Mouse (Mus musculus): Measurements from ENCODE around the gene Maml3.

GRCm38 (mm10) chr3:52068885-52069284 lies 36.0 kb downstream of the Maml3 start:
- TF ChIP-seq POLR2A (IDR thresholded peaks at IDR 0.05; ENCODE audit: borderline replicate concordance, low read depth, low read length) (no peak), CTCF (IDR thresholded peaks at IDR 0.05; ENCODE audit: low read depth, low read length) (no peak)
